Mouse (Mus musculus) C3H10T1/2 (cell line): ENCODE results near the gene Ube2d3. TPM values are rescaled to one million over a fixed set of nuclear protein-coding genes. Genes with fewer than 3 reads are reported as not detected.

Source experiments
- polyA plus RNA-seq, 2 experiments: library from polyadenylated mRNA; unstranded; fragments of >200 nt; fragmentation: generic; extraction: Trizol; gene quantifications; one replicate each; pipeline ENCODE4 v1.2.1; 2012; ENCODE audit warnings: missing spikeins in 2 of 2

Gene Ube2d3
- polyA plus RNA-seq: 100 to 1,000 TPM in 1 of 2 experiments, 10 to 100 TPM in 1; 46.4 to 124 TPM

GRCm38 (mm10) chr3:135437758-135438495 is at the start of gene Ube2d3:
TSS of gene Ube2d3 (plus strand) at chr3:135438149.

DNA sequence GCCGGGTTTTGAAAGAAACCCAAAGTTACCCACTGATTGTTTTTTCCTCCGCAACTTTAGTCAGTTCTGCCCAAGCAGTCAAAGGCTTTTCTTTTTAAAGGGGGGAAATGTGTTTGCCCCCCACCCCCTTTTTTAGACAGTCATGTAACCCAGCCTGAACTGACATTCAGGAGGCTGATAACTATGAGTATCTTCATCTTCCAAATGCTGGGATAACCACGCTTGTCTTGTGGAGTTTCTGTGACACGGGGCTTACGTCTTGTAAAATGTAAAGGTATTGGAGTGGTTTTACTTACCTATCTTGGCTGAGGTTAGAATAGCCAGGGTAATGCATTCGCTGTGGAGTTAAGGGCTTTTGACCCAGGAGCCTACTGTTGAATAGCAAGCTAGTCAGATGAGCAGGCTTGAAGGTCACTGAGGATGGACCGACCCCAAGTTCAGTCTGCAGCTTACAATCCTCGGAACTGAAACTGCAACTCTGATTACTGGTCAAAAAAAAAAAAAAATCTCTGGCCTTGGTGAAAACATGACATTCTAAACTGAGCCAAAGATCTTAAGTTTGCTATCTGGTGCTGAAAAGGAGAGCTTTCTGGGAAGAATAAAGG is 14.2 kb upstream of the Ube2d3 start, which contains the start of gene Cisd2:
Gene Cisd2, minus strand, starts transcription at position 318 of the 605 bp plus-strand sequence.

DNA sequence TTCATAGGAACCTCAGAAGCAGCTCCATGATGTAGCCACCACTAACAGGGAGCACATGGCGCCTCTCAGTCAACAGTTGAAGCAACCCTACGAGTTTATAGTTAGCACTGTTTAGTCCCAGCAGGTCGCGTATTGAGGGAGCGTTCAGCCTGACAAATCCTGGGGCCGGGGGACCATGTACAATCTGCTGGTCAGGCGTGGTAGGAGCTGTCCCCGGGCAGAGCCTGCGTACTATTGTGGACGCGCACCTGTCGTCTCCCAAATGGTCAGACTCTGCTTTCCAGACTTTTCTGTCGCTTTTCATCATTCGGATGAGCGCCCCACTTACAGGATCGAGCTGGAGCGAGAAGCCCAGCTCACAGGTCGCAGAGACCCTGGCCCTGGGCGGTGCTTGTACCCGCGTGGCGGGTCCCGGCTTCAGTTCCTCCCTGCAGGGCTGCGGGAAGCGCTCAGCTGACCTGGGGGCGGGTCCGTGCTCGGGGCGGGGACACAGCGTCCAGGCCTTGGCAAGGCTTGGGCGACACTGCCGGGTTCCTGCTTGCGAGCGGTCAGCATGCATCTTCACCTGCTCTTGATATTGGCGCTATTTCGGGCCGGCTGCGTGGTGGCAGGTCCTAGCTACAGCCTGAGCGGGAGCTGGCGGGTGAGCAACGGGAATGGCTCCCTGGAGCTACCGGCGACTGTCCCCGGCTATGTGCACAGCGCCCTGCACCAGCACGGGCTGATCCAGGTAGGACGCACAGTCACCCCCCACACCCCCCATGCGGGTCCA is 47.4 kb downstream of the Ube2d3 start, which contains the start of gene Manba:
Gene Manba, plus strand, starts transcription at position 484 of the 772 bp plus-strand sequence.

Other genes starting within 250 kb of the Ube2d3 start
- gene Cenpe, start 225.6 kb upstream of the Ube2d3 start, polyA plus RNA-seq: 1 to 10 TPM in 1 of 2 experiments, under 1 TPM in 1; 0.50 to 5.3 TPM
- 10 to 100 TPM in 1 of 2 experiments, under 1 TPM in 1; 0.60 to 34.0 TPM for gene Bdh2, start 156.9 kb upstream of the Ube2d3 start, polyA plus RNA-seq
- under 1 TPM in 1 of 2 experiments, not detected in 1; 0.05 TPM for gene Slc9b2, start 130.4 kb upstream of the Ube2d3 start, polyA plus RNA-seq
- not detected for gene Slc9b1, start 90.1 kb upstream of the Ube2d3 start, polyA plus RNA-seq
- 1 to 10 TPM; 3.6 to 7.5 TPM for gene Cisd2, start 14.2 kb upstream of the Ube2d3 start, polyA plus RNA-seq
- gene Manba, start 47.5 kb downstream of the Ube2d3 start, polyA plus RNA-seq: 1 to 10 TPM in 1 of 2 experiments, under 1 TPM in 1; 0.02 to 1.1 TPM